Mouse (Mus musculus) T-helper 17 cell (primary cell): ENCODE data around the gene Gm13090.

ENCODE experiments used
- in situ Hi-C, 2 experiments: fragments of 300-600 bp; cut with MboI, MseI; formaldehyde crosslinking; loops; 1 replicate in 1 of 2; 2 replicates in 1 of 2; pipeline ENCODE4 v1.15.1; 2025; ENCODE audit warnings: high pct_unique_total_duplicates in 2 of 2

The Gm13090 gene

DNA sequence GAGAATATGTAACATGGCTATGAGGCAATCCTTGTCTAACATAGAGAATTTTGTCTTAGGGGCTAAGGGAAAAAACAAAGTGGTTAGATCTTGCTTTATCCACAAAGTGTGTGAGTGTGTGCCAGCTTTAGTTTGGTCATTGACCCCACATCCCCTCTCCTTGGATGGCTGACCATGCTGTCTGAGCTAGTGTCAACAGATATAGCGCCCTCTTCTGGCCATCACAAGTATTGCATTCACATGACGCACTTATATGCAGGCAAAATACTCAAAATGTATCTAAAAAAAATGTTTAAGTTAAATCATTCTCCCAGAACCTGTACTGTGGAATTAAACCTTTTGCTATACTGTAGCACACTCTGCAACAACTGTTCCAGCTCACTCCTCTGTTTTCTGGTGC is 5.8 kb downstream of the Gm13090 start:
- in situ Hi-C loops = no loop called here

GRCm38 (mm10) chr4:151096334-151097103 is 7.1 kb downstream of the Gm13090 start:
- in situ Hi-C loops = no loop called here

DNA sequence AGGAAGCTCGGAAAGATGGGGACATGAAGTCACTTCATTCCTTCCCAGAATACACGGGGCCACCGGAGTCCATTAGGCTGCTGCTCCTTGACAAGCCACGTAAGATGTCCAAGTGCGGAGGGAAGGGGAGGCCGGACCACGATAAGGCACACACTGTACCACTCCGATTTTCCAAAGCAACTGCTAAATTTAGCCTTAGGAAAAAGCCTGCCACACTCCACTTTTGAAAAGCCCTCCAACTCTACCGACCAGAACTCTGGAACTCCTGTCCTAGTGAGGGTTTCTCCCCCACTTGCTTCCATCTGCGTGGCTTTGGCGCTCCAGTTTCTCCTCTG is 7.7 kb downstream of the Gm13090 start:
- in situ Hi-C loops = no loop called here

GRCm38 (mm10) chr4:151103646-151104045 is 14.3 kb downstream of the Gm13090 start:
- in situ Hi-C loops = no loop called here

DNA sequence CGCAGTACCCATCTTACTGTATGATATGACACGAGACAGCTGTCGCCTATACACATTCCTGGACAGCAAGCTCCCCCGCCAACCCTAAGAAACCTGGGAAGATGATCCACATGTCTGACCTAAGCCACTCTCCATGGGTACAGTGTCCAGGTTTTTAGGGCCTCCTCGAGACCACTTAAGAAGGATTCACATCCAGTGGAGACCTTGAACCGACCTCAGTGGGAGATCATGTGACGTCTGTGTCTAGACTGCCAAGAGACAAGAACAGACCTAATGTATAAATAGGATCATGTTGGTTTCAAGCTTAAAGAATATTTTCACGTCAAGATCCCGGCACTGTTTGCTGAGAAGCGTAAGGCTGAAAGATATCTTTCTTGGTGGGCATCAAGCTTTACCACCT is 14.8 kb downstream of the Gm13090 start:
- in situ Hi-C loops = no loop called here

GRCm38 (mm10) chr4:151105886-151106285 is 16.5 kb downstream of the Gm13090 start:
- in situ Hi-C loops = no loop called here

GRCm38 (mm10) chr4:151106468-151106867 is 17.1 kb downstream of the Gm13090 start:
- in situ Hi-C loops = no loop called here

DNA sequence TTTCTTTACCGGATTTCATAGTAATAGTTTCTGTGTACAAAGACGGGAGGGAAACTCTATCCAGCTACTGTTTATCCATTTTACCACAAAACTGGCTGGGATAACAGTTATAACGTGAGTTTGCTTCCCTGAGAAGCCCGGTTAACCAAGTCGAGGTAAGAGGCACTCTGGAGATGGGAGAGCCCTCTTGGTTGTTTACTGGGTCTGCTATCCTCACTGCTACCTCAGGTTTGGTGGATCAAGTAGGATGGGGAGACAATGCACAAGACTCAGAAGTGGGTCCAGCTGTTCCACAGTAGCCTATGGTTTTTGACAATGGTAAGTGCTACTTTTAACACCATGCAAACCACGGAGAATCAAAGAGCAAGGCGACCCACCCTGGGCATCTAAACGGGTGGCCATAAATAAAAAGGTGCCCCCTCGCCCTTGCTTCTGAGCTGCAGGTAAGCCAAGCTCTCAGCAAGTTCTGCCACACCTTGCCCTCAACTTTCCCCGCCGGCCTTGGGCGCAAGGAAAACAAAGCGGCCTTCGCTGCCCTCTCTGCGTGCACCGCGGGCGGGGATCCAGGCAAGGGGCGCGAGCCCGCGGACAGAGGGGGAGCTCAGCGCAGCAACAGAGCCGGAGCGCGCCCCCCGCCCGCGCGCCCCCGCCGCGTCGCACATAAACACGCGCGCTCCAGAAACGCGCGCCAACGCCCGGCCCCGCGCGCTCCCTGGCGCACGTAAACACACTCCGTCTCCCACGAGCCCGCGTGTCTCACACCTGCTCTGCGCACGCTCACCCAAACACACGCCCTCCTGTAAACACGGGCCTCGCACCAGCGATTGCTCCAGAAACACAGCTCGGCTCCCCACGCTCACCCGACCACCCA is 18.0 kb downstream of the Gm13090 start:
- in situ Hi-C loops = no loop called here

DNA sequence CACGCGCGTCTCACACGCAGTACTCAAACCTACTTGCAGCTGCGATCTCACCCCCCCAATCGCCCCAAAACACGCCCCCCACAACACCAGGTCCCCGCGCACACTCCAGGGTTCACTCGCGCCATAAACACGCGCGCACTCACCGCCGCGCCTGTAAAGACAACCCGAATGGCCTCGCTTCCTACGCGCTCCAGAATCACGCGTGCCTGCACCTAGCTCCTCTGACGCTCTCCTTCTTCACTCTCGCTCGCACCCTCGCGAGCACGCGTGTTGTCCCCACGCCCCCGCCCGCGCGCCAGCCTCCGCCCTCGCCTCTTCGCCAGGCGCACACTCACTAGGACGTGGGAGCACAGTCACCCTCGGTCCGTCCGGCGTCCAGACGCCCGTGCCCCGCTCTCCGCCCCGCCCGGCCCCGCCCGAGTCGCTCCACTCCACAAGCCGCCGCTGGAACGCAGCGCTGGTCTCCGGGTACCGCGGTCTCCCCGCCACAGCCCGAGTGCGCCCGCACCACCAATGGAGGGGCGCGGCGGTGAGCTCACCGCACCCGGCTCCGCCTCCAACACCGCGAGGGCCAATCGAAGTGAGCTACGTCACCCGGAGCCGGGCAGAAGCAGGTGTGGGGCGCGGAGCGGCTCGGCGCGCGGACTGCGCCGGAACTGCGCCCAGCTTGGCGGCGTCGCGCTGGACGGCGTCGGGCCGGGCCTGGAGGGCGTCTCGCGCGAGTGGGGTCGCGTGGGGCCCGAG is 18.8 kb downstream of the Gm13090 start:
- in situ Hi-C loops = no loop called here

- in situ Hi-C loops = no loop called here
Measured at GRCm38 (mm10) chr4:151108834-151109241, 19.5 kb downstream of the Gm13090 start.

GRCm38 (mm10) chr4:151111226-151111625 is 21.9 kb downstream of the Gm13090 start:
- in situ Hi-C loops = no loop called here

DNA sequence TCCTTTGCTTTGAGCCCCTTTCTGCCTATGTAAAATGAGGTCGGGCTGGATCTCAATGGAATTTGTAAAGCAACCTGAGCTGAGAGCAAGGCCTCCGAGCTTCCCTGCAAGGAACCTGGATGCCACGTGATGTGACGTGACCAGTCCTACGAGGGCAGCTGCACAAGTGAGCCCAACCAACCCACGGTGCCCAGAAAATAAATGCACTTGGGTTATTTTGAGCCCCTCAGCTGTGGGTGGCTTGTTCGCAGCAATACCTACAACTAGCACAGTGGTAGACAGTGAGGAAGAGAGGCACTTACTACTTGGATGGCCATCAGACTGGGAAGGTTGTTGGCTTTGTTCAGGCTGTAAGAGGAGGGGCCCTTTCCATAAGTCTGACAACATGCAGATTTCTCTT is 25.2 kb downstream of the Gm13090 start:
- in situ Hi-C loops = no loop called here

DNA sequence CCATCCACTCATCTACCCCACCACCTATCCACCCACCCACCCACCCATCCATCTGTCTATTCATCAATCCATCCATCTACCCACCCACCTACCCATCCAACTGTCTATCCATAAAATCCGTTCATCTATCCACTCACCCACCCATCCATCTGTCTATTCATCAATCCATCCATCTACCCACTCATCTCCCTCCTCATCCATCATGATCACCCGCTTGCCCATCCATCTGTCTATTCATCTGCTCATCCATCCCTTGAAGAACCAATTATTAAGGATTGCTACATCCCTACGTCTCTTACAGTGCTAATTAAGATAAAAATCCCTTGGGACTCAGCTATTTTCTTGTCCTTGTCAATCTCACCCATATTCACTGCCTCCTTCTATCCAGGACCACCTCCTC is 29.5 kb downstream of the Gm13090 start:
- in situ Hi-C loops = no loop called here

- in situ Hi-C loops = no loop called here
Measured at GRCm38 (mm10) chr4:151127636-151128548, 38.5 kb downstream of the Gm13090 start.

- in situ Hi-C loops = no loop called here
Measured at GRCm38 (mm10) chr4:151128641-151129541, 39.5 kb downstream of the Gm13090 start.

DNA sequence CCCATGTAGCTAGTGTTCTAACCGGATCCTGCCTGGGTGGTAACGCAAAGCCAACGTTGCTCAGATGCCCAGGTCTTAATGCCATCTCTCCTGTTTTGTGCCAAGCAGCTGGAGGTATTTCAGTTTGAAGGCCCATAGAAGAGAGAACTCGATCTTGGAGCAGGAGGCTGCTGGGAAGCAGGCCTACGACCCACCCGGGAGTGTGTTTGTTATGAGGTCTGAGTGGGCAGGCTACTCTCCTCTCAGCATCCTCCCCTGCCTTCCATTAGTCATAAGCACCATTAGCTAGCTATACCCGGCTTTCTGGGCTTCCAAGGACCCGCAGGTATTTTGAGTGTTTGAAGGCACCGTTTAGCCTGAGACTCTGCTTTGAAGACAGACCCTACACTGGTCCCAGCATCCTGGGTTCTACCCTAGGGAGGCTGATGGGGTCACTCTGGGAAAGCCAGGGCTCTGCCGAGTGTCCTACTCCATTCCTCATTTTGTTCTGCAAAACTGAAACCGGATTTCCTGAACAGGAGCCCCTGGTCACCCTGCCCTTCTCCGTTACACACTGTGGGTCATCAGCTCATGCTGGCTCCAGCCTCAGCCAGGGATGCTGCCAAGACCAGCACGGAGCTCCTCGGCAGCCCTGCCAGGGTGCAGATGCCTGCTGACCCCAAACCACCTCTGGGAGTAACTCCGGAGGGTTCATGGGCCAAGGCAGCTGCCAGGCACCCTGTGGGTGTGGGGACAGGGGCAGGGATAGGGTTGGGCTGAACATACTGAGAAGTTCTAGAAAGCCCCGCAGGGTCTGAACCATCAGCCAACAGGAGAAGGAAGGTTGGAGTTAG is 40.6 kb downstream of the Gm13090 start:
- in situ Hi-C loops = no loop called here

DNA sequence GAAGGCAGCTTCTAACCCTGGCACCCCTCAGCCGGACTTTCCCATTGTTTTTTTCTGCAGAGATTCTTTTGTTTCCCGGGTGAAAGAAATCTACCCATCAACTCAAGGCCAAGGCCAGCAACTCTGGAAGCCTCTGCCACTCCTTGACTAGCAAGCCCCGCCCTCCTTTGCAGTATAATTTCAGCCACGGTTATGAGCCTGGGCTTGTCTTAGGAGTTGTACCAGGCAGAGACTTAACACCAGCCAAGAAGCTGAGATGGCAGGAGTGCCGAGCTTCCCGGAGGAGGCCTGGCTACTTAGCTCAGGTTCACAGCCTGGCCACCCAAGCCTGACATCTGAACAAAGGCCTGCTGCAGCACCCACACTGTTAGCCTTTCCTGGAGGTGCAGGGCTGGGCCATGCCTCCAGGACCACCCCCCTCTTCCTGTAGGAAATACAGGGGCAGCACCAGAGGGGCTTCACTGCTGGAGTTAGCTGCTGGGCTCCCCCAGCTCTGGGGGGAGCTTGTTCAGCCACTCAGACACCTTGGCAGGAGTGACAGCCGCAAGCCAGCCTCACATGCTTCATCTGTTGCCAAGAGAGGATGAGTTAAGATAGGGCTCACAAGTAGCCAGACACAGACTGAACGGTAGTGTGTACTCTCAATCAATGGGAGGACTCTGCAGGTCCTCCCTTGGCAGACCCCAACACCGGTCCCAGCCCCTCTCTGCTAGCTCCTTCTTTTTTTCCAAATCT is 41.6 kb downstream of the Gm13090 start:
- in situ Hi-C loops = no loop called here

DNA sequence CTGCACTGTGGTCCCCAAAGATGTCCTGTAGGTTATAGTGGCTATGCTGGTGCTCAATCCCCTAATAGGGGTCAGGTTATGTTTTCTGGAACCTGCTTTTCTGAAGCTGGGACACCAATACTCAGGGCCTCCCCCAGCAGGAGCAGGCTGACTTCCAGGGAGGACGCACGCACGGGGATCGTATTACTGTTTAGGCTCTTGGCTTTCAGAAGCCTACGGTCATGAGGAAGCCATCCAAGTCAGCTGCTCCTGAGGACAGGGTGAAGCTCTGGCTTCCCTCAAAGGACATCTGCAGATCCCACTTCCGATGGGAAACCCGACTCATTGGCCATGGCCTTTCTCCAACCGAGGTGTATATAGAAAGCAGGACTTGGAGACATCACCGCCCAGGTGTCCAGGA is 43.1 kb downstream of the Gm13090 start:
- in situ Hi-C loops = no loop called here

- in situ Hi-C loops = no loop called here
Measured at GRCm38 (mm10) chr4:151133760-151134159, 44.4 kb downstream of the Gm13090 start.
